Mouse (Mus musculus) heart, postnatal 0 days (tissue): ENCODE measurements at regions not wholly inside any gene's neighbourhood (a gene's known extent, or its start where the extent isn't known, plus 50 kb on each side); places are given as distances from the start of the nearest gene placed in this dataset.

ENCODE experiments used
- CTCF ChIP-seq: IDR thresholded peaks from 2 replicates; pipeline ENCODE4 v1.5.1; 2016; ENCODE audit warnings: antibody characterized with exemption, control low read depth, low read depth
- EP300 ChIP-seq: IDR thresholded peaks from 2 replicates; pipeline ENCODE4 v1.6.1; 2016; ENCODE audit warnings: antibody characterized with exemption, low read depth

DNA sequence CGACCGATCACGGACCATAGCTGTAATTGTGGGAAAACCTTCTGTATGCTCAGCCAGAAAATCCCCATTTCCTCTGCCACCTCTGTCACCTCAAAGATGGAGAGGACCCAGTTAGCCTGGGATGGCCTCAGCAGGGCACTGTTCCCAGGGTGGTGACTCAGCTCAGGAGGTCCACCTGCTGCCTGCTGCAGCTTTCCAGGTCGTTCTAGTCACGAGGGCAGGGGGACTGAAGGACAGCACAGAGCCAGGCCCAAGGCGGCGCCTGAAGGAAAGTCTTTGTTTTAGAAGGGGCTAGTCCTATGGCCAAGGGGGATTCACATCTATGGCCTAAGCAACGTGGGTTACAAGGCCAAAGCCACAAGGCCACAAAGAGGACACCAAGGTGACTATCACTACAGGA is 114.5 kb upstream of the Klf14 start:
- TF ChIP-seq EP300 (no peak), CTCF (no peak)
